Mouse (Mus musculus): ENCODE data around the gene Drap1. TPM values are rescaled to one million over a fixed set of nuclear protein-coding genes. Genes with fewer than 3 reads are reported as not detected.
A peak's percentile ranks its signal among the peaks of the same experiment; 100 is the strongest.
"Not testable (repeated sequence)": the region's sequence is repeated elsewhere in the genome, so short reads cannot be mapped to it uniquely, and the experiment has no call there.

The Drap1 gene
- total RNA-seq, 2 experiments from 2014 or later, result 344 to 358 TPM

DNA sequence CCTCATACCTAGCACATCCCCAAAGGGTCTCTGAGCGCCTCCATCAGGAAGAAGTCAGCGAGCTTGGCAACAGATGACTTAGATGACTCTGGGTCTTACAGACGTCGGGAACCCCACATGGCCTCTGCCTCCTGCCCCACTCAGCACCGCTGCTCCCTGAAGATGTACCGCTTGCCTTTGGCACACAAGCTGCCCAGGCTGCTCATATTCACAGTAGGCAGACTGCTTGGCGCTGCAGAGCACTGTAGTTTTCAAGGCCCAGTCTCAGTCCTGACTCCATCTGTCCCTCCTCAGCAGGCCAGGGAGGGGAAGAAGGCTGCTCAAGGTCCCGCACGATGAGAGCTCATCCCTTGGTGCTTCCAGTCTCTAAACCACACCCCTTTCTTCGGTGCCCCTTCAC lies 2.5 kb downstream of the Drap1 start:
- DNase-seq (ENCODE audit: low spot score in 2 of 2), result no peak

DNA sequence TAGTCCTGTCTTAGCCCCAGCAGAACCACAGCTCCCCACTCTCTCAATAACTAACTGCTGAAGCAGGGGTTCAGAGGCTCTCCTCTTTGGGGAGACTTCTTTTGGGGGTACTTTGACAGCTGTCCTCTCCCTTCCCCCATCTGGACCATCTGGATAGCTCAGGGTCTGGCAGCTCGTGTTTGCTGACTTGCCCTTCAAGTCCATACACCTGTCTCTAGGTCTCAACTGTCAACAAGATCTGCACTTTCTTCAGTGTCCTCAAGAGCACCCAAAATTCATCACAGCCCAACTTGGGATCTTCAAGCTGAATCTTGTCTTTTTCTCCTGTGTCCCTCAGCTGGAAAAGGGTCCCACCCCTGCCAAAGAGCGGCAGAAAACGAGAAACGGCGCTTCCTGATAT lies 3.0 kb downstream of the Drap1 start:
- DNase-seq (ENCODE audit: low spot score in 2 of 2), result no peak

DNA sequence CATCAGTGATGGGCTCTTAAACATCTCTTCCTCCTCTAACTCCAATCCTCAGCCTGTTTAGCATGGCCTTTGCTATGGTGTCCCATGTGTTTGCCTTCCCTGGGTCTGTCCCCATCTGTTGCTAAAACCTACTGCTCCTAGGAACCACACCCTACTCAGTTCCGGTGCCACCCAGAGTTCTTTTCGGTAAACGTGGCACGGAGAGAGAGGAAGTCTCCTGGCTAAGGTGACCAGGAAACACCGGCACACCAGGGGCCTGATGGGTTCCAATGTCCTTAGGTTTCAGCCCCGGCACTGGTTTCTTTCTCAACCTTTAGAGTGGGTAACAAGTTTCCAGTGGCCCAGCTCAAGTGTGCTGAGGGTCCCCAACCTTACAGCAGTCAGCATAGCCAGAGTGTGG lies 4.2 kb downstream of the Drap1 start:
- no peak for DNase-seq (ENCODE audit: low spot score in 2 of 2)

DNA sequence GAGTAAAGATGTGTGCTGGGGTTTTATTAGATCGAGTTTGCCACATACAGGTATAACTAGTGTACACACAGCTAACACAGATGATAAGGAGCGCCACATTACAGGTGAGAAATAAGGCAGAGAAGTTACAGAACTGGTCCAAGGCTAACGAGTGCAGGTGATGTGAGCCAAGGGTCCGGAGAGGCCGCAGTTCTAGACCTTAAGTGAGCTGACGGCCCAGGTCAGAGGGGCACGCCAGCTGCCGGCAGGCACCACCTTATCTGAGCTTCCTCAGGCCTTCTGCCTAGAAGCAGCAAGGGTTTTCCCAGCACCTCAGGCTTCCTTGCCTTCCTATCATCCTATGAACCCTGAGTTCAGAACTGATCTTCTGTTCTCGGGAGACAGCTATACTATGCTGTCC lies 5.1 kb downstream of the Drap1 start:
- DNase-seq (ENCODE audit: low spot score in 2 of 2), result no peak

DNA sequence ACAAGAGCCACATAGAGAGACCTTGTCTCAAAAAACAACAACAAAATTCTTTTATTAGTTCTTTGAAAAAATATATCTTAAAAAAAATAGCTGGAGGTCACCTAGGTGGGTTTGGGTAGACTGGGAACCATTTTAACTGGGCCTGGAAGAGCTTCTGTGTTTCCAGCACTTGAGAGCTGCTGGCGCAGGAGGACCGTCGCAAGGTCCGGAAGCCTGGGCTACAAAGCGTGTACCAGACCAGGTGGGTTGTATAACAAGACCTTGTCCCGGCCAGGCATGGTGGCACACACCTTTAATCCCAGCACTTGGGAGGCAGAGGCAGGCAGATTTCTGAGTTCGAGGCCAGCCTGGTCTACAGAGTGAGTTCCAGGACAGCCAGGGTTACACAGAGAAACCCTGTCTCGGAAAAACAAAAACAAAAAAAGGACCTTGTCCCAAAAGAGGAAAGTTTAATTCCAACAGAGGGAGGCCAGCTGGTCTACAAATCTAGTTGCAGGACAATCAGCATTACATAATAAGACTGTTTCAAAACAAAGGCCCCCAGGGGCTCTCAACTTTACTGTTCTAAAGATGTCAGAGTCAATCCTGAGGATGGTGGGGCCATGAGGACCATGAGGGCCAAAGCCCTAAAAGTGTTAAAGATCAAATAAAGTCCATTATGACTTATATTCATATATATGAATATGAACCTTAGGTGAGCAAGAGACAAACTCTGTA lies 5.9 kb downstream of the Drap1 start:
- DNase-seq (ENCODE audit: low spot score in 2 of 2), result no peak

DNA sequence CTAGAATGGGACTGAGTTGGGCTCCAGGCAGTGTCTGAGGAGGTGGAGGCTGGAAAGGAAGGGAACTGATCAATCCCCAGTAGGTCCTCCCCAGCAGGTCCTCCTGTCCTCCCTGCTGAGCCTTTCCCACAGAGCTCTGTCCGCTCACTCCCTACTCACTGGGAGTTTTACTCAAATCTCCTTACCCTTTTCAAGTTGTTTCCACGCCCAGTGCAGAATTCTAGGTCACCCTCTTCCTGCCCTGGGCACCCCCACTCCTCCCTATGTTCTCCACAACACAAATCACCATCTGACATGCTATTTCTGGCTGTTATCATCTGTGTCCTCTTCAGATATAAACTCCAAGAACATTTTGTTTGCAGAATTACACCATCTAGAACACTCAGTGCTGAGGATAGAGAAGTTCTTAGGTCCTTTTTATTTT lies 10.2 kb downstream of the Drap1 start:
- no peak for DNase-seq (ENCODE audit: low spot score in 2 of 2)

DNA sequence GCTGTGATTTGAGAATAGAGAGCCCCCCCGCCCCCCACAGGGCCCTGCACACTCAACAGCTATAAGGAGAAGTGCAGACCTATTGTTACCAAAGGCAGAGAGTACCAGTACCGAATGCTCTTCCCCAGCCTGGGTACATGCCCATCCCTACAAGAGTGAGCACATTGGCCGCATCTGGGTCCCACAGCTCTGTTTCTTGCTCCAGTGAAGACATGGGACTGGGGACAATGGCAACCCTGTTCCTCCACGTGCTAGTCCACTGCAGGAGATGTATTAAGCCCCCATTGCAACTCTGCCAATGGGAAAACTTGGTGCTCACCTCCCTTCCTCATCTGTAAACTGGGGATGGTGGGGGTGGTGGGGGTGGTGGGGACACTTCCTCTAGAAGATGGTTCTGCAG lies 10.9 kb downstream of the Drap1 start:
- no peak for DNase-seq (ENCODE audit: low spot score in 2 of 2)

DNA sequence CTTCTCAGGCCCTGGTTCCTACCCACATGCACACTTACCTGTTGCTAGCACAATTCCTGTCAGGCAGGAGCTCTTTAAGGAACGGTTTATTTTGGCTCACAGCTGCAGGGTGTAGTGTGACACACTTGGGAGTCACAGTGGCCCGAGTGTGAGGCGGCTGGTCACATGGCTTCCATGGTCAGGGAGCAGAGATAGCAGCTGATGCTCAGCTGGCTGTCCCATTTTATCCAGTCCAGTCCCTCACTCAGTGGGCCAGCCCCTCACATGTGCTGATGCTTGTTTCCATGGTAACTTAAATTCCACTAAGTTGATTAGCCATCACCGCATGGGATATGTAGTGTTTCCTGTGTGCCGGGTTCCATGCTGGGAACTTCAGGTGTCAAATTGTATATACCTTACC lies 12.8 kb downstream of the Drap1 start:
- no peak for DNase-seq (ENCODE audit: low spot score in 2 of 2)

DNA sequence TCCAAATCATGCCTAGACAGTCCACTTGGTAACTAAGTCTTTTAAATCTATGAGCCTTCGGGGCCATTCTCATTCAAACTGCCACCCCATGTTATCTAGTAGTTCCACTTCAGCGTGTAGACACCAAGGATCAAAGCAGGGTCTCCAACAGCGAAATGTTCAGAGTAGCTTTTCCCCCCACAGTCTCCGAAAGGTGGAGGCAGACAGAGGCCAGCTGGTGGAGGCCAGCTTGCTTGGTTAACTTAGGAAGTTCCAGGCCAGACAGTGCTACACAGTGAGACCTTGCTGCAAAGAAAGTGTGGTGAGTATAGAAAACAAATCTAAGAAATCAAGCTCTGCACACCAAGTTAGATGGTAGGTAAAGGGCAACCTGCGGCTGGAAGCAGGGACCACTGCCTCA lies 14.1 kb downstream of the Drap1 start:
- no peak for DNase-seq (ENCODE audit: low spot score in 2 of 2)

DNA sequence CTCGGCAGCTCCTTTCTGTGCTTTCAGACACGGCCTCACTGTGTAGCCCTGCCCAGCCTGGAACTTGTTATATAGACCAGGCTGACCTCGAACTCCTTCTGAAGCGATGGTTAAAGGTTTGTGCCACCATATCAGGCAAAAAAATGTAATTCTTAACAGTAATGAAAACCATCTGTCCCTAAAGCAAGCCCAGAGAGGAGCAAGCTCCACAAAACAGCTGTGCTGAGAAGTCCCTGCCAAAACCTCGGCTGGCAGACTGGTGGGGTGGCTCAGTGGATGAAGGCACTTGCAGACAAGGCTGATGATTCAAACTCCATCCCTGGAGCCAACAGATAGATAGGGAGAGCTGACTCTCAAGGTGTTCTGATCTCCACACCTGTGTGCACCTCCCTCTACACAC lies 15.7 kb downstream of the Drap1 start:
- DNase-seq (ENCODE audit: low spot score in 2 of 2), result no peak

DNA sequence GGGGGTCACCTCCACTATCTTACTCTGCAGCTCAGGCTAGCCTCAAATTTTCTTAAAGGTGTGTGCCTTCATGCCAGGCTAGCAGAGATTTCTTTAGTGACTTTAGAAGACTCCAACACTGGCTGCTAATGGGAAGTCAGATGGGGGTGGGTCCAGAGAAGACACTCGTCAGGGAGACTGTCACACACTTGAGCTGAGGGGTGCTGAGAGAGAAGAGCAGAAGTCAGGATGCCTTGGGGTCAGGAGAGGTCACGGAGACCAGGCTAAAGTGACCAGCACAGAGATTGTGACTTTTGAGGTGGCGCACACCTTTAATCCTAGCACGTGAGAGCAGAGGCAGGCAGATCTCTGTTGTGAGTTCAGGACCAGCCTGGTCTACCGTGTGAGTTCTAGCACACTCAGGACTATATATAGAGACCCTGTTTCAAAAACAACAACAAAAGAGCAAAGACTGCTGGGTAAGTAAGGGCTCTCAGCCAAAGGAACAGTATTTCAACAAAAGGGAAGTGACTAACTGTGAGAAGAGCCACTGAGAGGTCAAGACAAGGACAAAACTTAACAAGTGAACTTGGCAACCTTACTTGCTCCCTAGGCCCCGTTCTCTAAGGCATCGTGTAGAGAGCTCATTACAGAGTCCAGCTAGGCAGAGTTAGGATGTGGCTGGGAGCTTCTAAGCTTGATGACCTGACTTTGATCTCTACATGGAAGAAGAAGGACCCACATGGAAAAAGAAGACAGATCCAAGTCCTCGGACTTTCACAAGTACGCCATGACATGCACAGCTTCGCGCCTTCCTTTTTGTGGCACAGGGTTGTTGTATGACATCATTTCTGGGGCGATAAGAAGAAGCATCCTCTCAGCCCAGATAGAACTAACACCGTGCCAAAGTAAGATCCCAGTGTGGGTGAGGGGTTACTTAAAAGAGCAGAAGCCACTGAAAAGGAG lies 16.4 kb downstream of the Drap1 start:
- no peak for DNase-seq (ENCODE audit: low spot score in 2 of 2)

DNA sequence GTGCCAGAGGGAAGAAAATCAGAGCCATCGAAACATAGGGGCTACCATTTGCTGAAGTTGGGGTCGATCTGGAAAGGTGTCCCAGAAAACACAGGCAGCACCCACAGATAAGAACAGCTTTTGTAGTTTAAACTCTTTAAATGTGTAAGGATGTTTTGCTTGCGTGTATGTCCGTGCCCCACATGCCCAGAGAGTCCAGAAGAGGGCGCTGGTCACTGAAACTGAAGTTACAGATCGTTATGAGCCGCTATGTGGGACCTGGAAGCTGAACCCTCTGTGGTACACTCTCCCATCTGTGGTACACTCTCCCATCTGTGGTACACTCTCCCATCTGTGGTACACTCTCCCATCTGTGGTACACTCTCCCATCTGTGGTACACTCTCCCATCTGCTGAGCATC lies 17.6 kb downstream of the Drap1 start:
- peak in 1 of 2 experiments; percentile 56 for DNase-seq (ENCODE audit: low spot score in 2 of 2)

DNA sequence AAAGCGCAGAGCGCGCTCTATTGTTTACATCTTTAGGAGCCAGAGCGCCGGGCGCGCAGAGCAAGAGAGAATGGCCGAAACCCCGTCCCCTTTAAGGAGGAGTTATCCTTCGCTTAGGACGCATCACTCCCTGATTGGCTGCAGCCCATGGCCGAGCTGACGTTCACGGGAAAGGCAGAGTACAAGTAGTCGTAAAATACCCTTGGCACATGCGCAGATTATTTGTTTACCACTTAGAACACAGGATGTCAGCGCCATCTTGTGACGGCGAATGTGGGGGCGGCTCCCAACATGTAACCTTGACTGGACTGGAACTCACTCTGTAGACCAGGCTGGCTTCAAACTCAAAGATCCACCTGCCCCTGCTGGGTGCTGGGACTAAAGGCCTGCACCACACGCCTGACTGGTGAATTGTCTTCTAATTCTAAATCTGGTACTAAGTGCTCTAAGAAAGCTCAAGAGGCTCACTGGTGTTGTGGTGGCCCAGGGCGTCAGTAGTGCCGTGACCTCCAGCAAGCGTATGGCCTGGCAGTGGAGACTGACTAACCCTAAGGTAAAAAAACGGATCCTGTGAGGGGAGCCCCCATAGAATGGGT lies 18.1 kb downstream of the Drap1 start:
- DNase-seq (ENCODE audit: low spot score in 2 of 2), result not testable (repeated sequence)

DNA sequence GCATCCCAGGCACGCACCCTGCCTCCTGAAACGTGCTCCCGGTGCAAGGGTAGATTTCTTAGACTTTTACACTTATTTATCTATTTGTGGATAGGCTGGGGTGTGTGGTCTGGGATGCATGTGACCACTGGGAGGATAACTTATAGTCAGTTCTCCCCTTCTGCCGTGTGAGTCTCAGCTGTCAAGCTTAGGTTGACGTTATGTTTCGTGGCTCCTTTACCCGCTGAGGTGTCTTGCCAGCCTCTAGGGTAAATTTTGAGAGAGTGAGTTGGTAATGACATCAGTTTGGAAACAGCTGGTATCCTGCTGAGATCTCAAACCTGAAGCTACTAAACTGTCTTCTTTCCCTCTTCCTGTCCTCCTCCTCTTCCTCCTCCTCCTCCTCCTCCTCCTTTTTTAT lies 18.9 kb downstream of the Drap1 start:
- DNase-seq (ENCODE audit: low spot score in 2 of 2), result no peak

DNA sequence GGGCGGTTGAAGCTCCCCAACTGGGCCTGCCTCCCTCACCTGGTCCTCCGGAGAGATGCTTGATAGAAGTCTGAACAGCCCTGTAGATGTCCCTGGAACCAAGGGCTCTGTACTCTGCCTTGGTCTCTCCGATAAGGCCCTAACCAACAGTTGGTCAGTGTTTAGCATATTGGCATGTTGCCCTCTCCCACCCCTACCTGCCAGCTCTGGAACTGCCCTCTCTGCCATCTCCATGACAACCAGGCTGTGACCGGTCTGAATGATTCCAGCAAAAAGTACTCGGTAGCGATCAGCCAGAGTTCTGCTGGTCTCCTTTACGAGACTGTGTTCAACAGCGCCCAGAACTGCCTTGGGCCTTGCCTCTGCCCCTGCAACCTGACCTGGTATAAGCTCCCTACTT lies 22.5 kb downstream of the Drap1 start, which contains the start of gene Tsga10ip:
Tsga10ip (minus strand) TSS at position 234 of the 400 bp plus-strand sequence.
- no peak for DNase-seq (ENCODE audit: low spot score in 2 of 2)

DNA sequence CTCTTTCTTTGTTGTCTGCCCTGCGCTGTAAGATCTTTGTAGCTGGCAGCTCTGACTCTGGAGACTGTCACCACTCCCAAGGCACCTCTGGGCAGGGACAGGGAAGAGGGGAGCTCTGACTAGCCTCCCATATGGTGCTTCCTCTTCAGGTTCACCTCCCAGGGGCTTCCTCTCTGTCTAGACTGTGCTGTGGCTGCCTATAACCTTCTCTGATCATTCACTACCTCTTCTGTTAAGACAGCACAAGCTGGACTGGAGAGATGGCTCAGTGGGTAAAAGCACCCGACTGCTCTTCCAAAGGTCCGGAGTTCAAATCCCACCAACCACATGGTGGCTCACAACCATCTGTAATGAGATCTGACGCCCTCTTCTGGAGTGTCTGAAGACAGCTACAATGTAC lies 23.7 kb downstream of the Drap1 start:
- not testable (repeated sequence) for DNase-seq (ENCODE audit: low spot score in 2 of 2)

DNA sequence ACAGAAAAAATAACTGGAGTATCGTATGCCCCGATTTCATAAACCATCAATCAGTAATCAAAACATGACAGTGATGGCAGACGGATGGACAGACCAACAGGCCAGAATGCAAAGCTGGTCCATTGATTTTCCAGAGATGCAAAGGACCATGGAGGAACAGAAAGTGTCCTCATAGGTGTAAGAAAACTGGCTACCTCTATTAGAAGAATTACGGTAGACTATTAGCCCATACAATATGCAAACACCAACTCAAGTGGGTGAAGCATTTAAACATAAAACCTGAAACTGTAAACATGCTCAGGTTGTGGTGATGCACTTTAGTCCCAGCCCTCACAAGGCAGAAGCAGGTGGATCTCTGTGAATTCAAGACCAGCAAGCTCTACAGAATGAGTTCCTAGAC lies 29.4 kb downstream of the Drap1 start:
- DNase-seq (ENCODE audit: low spot score in 2 of 2), result no peak

DNA sequence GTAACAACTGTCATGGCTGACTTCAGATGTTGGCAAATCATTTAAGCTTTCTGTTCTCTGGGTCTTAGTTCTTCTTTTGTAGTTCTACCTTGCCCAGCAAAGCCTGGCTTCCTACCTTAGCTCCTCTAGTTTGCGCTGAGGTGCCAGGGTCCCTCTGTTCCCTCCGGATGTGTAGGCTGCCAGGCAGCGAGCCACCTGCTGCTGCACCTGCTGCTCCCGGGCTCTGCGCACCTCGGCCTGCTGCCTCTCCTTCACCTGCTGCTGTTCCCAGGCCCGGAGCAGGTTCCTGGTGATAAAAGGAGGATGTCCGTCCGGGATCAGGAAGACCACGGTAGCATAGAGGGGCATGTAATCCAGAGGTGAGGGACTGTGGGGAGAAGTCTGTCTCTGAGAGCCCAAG lies 30.6 kb downstream of the Drap1 start:
- no peak for DNase-seq (ENCODE audit: low spot score in 2 of 2)

DNA sequence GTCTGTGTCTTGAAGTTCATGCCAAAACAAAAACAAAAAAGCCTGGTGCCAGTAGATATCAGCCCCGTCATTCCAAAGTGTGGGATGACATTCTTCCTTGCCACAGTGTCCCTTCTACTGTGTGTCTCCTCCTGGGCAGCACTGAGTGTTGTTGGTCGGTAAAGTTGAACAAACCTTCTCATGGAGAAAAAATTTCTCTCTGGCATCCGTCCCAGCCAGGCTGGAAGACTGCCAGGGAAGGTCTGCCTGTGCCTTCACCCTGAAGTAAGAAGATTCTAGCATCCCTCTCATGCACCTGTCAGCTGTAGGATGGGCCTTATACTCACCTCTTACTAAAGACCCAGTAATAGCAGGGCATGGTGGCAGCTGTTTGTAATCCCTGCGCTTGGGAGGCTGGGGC lies 31.9 kb downstream of the Drap1 start:
- peak in 1 of 2 experiments; percentile 36 for DNase-seq (ENCODE audit: low spot score in 2 of 2)

DNA sequence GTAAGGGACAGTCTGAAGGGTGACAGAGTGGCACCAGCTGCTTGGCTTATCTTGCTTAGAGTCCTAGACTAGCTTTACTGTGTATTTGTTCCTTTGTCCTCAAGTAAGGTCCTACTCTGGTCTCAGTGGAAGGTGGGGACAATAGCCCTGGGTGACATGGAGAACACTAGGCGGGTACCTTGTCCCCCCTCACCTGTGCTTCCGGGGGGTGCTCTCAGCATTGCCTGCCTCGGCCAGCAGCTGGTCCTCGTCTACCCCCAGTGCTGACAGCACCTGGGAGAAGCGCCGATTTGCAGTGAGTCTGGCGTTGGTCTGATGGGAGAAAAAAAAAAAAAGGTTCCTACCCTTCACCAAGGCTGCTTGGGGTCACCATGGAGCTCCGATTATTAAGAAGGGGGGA lies 34.4 kb downstream of the Drap1 start:
- no peak for DNase-seq (ENCODE audit: low spot score in 2 of 2)

DNA sequence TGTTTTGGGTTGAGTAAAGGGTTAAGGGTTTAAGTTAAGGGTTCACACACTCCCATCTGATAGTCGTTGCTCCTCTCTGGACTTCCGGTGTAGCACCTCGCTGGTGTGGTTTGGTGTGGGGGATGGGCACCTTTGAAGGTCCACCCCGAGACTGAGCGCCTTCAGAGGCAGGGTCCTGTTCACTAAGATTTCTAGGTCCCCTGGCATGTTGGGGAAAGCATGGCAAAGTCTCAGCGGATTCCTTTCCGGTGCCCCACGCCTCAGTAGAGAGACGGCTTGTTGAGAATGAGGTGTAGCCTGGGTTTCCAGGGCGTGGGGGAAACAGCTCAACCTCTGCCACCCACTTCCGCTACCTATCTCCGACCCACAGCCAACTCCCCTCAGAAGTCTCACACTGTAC lies 35.1 kb downstream of the Drap1 start:
- peak in 1 of 2 experiments; percentile 33 for DNase-seq (ENCODE audit: low spot score in 2 of 2)
